Mouse (Mus musculus) NIH3T3 (cell line): ENCODE measurements around the gene Prr15l.

ENCODE experiments used
- DNase-seq: peaks from one replicate; pipeline ENCODE4 v3.0.0-alpha.2; 2012; ENCODE audit warnings: low read depth

Gene Prr15l

DNA sequence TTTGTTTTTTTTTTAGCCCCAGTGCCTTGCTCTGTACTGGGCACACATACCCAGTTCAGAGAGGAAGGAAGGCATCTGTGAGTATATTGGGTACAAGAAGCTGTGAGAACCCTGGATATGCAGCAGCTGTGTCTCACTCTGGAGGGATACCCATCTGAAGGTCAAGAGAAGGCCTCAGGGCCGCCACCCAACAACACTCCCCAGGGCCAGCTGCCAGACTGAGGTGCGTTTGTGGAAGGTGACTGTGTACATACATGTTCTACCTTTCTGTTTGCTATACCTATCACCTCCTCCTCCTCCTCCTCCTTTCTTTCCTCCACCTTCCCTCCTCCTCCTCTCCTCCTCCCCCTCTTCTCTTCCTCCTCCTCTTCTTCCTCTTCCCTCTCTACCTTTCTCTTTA is at the start of gene Prr15l:
Prr15l (plus strand) TSS at position 17 of the 400 bp plus-strand sequence.
- DNase-seq = no peak

GRCm38 (mm10) chr11:96878715-96879114 is 49.2 kb upstream of the Prr15l start:
- no peak for DNase-seq

- no peak for DNase-seq
Observed at GRCm38 (mm10) chr11:96879359-96879758, 48.5 kb upstream of the Prr15l start.

DNA sequence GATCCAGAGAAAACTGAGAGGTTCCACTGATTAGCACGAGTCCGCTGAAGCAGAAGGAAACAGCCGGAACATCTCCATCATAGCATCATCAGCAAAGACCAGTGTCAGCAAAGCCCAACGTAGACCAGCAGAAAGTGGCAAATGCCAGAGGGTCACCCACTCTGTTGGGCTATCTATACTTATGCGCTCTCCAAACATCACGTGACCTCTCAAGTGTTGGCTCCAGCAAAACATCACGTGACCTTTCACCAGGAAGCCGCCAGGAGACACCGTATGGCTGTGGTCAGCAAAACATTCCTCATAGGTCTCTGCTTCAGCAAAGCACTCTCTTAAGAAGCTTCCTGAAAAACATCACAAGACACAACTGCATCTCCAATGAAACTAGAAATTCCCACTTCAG is 47.6 kb upstream of the Prr15l start:
- DNase-seq = peak; percentile 19

GRCm38 (mm10) chr11:96885901-96886340 is 42.0 kb upstream of the Prr15l start:
- no peak for DNase-seq

DNA sequence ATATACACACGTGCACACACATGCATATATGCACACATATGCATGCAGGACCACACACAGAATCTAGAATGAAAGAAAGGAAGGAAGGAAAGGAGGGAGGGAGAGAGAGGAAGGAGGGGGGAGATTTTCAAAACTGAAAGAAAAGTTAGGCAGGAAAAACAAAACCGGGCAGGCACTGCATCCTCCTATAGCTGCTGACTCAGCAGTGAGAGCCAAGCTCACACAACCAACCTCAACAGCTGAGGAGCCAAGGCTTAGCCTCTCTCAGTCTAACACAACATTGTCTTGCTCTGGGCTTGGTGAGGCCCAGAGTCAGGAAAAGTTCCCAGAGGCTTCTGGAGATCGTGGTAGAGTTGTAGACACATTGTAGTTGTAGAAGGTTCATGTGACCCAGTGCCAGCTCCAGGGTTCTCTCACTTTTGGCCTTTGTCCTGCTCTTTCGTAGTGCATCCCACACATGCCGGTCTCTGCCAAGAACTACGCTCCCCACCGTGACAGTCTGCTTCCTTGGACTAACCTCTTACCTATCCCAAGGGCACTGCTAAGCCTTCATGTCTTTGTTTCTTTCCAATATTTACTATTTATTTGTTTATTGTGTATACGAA is 40.9 kb upstream of the Prr15l start:
- DNase-seq = peak; percentile 31

- DNase-seq = no peak
Observed at GRCm38 (mm10) chr11:96891784-96892527, 35.9 kb upstream of the Prr15l start.

DNA sequence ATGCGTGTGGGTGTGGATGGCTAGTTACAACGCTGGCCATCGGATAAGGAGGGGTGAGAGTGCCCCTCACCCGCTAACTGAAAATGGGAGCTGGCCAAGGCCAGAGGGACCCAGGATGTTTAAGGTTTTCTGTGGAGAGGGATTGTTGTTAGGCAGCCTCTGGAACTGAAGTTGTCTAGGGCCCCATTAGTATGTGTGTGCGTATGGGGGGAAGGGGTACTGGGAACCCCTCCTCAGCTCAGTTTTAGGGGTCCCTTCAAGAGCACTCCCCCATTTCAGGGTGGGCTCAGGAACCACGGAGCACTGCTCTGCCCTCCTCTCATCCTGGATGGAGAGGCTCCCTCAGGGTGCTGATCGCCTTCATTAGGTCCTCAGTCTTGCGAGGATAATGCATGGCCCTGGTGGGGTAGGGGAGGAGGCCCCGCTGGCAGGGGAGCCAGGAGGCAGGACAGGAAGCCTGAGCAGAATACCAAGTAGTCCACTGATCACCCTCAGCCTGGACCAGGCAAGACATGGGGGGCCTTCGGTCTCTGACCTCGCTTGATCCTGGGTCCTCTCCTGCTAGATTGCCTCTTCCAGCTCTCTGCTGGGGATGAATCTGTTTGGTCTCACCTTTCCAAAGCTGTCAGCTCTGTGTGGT is 34.6 kb upstream of the Prr15l start:
- no peak for DNase-seq

- peak; percentile 46 for DNase-seq
Observed at GRCm38 (mm10) chr11:96895886-96896285, 32.0 kb upstream of the Prr15l start.

DNA sequence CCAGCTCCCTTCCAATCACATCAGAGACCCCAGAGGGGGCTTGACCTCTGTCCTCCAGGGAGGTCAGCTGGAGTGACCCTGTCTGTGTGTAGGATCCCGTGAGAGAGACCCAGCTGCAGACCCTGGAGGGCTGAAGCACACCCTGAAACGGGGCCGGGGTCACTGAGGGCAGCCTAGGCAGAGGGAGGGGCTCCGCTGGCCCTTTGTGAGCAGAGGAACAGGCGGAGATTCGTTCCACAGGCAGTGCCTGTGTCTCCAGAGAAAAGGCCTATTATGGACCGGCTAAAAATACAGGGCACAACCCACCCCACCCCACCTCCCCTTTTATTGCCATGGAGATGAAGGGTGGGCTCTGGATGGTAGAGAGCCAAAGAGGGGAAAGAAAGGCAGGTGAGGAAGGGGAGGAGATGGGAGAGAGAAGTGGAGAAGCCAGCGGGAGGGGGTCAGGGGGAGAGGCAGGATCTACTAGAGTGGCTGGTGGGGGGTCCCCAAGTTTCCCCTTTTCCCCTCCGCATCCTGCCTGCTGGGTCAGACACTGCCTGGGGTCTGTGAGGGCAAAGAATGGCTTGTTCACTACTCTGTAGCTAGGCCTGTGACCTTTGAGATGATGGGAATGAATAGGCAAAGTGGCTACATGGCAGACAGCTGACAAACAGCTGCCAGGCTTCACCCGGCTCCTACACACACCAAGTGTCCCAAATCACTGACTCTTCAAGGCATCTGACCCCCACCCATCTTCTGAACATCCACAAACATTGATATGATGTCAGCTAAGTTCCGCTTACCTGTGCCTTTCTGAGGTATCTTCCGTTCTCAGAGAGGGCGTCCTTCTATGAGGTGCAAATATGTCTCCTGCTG is 28.2 kb upstream of the Prr15l start:
- DNase-seq = no peak

GRCm38 (mm10) chr11:96901332-96901731 is 26.6 kb upstream of the Prr15l start:
- DNase-seq = no peak

DNA sequence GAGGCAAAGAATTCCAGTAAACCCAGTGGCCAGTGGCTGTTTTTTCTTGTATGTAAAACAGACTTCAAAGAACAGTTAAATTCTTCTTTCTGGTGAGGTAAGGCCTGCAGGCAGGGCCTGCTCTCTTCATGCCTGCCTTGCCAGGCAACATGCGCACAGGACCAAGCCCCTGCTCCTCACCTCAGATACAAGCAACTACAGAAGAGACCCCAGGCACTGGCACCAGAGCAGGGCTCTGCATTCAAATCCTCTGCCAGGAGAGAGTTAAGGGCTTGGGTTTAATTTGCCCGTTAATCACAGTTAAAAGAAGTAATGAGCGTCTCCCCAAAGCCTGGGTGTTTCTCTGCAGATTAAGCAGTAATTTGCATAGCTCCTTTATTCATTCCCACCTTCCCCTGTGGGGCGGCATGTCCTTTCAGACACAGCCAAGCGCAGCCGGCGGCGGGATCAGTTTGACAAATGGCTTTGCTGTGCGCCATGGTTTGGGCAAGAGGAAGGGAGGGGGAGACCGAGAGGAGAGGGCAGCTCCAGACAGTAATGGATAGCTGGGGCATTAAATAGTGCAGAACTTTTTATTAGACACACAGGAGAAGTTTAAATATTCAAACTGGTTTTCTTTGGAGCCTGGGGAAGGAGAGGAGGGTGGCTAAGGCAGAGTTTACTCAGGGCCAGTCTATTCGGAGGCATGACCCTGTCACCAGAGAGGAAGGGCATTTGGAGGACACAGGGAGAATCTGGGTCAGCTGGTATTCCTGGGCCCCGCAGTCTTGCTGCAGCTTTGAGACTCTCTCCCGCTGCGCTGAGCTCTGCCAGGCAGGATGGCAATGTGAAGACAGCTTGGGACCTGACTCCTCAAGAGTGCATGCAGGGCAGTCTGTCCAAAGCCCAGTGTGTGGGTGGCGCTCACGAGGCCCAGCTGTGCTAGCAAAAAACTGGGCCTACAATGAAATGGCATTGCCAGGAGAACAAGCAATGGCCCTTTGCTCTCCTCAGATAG is 25.0 kb upstream of the Prr15l start:
- no peak for DNase-seq

DNA sequence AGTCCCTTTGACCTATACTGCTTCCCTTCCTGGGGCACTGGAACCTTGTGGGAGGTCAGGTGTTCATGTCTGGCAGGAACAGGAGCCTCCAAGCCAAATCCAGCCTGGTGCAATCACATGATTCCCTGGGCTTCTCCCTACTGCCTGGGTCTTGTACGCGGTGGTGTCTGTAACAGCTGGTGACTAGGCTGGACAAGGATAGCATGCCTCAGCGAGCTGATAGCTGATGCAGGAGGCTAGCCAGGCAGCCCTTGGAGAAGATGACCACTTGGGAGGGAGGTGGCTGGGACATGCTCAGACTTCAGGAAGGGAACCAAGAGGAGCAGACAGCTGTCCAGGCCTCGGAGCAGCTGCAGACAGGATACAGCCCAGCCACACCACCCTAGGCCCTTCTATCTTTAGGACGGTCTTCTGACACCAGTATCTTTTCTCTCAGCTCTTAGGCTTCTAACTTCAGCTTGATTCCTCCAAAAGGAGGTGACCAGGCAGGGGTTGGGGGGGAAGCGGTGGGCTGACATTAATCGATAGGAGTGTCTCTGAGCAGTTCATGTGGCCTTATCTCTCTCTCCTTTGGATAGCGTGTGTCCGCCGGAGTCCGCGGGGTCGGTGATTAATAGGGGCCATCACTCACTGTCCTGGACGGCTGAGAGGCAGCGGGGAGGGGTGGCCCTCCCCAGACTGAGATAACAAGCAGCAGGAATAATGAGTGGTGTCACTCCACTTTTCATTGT is 21.3 kb upstream of the Prr15l start:
- no peak for DNase-seq

DNA sequence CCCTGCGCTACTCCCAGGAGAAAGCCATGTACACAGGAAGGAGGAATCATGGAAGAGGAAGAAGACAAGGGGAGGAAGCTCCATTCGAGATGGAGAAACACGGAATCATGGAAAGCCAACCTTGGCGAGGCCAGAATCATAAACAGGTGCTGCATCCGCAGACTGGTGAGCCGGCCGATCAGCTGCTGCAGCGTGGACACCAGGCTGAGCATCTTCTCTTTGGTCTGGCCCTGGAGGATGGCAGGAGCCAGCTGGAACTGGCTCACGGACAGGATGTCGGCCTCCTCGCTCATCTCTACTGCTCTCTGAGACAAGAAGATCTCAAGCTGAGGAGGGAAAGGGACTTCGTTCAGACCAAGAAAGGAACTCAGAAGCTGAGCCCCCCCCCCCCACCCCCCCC is 19.3 kb upstream of the Prr15l start:
- no peak for DNase-seq

DNA sequence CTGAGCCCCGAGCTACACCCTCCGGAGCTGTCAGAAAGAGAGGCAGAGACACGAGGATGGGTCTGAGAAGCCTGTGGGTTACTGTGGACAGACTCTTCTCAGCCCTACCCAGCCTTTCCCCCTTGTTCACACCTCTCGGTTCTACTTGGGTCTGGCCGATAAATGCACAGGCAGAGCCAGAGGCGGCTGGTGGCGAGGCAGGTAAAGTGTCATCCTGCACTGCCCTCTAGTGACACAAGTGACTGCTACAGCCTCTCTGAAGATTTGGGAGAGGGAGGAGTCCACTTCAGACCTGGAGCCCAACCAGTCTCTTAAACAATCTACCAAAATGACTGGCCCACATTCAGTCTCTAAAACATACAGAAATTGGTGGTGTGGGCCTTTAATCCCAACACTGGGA is 17.9 kb upstream of the Prr15l start:
- peak; percentile 91 for DNase-seq

- DNase-seq = no peak
Observed at GRCm38 (mm10) chr11:96912682-96913081, 15.2 kb upstream of the Prr15l start.

- DNase-seq = peak; percentile 99
Observed at GRCm38 (mm10) chr11:96916044-96916884, 11.6 kb upstream of the Prr15l start, which contains the start of gene Cdk5rap3. Gene Cdk5rap3, minus strand, starts transcription at chr11:96916496.

DNA sequence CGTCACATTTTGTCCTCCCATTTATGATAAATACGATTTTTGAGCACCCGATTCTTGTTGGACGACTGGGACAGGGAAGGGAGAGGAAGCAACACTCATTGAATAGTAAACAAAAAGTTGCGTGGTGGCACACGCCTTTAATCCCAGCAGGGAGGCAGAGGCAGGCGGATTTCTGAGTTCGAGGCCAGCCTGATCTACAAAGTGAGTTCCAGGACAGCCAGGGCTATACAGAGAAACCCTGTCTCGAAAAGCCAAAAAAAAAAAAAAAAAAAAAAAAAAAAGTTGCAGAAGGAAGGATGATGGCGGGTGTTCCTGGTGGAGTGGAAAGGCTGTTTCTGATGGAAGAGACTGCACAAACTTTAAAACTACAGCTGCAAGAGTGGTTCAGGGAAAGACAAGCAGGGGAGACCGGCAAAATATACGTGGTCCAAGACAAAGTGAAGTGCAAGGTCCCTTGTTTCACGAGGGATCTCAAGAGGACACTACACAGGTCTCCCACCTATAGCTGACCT is 11.0 kb upstream of the Prr15l start:
- no peak for DNase-seq

DNA sequence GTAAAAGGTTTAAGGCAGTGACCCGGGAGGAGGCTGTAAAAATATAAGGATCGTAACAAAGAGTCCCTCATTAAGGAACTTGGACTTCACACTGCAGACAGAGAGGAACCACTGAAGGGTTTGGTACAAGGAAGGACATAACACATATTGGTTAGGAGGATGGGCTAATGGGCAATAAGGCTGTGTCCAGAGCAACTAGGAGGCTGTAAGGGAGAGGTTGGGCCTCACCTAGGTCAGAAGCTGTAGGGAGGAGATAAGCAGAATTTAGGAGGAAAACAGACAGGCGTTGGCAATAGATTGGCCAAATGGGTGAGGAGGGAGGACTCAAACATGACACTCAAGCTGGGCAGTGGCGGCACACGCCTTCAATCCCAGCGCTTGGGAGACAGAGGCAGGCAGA is 10.5 kb upstream of the Prr15l start:
- no peak for DNase-seq
